Mouse (Mus musculus) liver, embryonic 18 days (tissue): ENCODE results near the gene Sec61a1. TPM values are rescaled to one million over a fixed set of nuclear protein-coding genes. Genes with fewer than 3 reads are reported as not detected.

Source experiments
- polyA plus RNA-seq: library from polyadenylated mRNA; depleted of rRNA; stranded (reverse); fragments of >200 nt; gene quantifications from 2 replicates; pipeline ENCODE4 v1.2.3, GENCODE M21; 2012; rRNA removed

The Sec61a1 gene
- 124 and 133 TPM in 2 replicates for polyA plus RNA-seq

DNA sequence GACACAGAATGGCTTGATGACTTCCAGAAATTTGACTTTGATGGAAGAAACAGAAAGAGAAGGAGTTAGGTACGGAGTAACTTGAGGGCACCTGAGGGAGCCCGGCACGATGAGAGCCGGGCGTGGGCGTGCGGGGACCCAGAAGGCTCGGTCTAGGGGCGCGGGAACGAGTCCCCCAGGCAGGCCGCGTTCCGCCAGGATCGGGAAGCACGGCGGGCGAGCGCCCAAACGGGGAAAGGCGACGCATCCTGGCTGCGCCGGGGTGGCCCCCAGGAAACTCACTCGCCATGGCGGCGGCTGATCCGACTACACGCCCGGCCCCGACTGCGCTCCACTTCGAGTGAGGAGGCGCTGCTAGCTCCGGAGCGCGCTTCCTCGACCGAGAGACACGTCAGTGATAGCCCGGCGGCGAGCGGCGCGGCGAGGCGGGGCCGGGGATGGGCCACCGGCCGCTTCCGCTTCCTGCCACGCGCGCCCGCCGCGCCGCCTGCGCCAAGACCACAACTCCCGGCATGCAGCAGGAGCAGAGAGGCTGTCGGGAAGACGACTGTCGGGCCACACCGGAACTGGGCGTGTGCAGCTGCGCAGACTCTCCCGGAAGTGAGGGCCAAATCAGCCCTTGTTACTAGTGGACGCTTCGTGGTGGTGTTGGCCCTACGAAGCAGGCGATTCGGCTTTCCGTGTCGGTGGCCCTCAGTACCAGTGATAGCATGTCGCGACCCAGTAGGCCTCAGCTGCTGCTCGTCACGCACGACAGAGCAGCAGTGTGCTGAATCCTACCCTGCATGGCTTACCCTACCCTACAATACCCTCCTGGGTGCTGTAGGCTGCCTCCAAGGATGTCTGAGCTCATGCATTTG, at the start of gene Sec61a1:
Gene Sec61a1, minus strand, starts transcription at position 502 of the 860 bp plus-strand sequence.

GRCm38 (mm10) chr6:88465181-88465920, 53.4 kb downstream of the Sec61a1 start, which contains the start of gene Ruvbl1:
Ruvbl1 (plus strand) TSS chr6:88465409.

Other genes starting within 250 kb of the Sec61a1 start
- gene Eefsec, start 72.4 kb downstream of the Sec61a1 start, polyA plus RNA-seq: 7.3 and 7.9 TPM in 2 replicates
- 29.4 and 30.4 TPM in 2 replicates for gene Ruvbl1, start 53.5 kb downstream of the Sec61a1 start, polyA plus RNA-seq
- gene Kbtbd12, start 119.0 kb upstream of the Sec61a1 start, polyA plus RNA-seq: 0.59 and 0.62 TPM in 2 replicates
- 9.1 and 11.7 TPM in 2 replicates for gene Mgll, start 205.5 kb upstream of the Sec61a1 start, polyA plus RNA-seq